Mouse (Mus musculus) CH12.LX (cell line): Measurements from ENCODE around the gene Pcgf3. TPM values are rescaled to one million over a fixed set of nuclear protein-coding genes. Genes with fewer than 3 reads are reported as not detected.

ENCODE experiments used
- DNase-seq: peaks from one replicate; pipeline ENCODE4 v3.0.0-alpha.2; 2013; ENCODE audit errors: extremely low read depth
- H3K27ac ChIP-seq: 2 replicates; pipeline ENCODE4 v1.5.1; 2012; ENCODE audit warnings: low read depth, mild to moderate bottlenecking, control low read depth, moderate library complexity; ENCODE audit not compliant: insufficient read depth
- H3K27me3 ChIP-seq: replicated peaks from 2 replicates; pipeline ENCODE3; 2012; ENCODE audit warnings: inconsistent platforms
- H3K36me3 ChIP-seq, 2 experiments: replicated peaks in 1 of 2; 2 replicates each; pipeline versions ENCODE3 to v1.6.1; 2012; ENCODE audit warnings: inconsistent platforms in 1 of 2, low read length in 1 of 2, mild to moderate bottlenecking in 1 of 2, mixed read lengths in 1 of 2, moderate library complexity in 1 of 2; ENCODE audit not compliant: control insufficient read depth in 1 of 2, insufficient read depth in 1 of 2
- H3K4me1 ChIP-seq, 2 experiments: 2 replicates each; pipeline ENCODE4 v1.6.1; 2012; ENCODE audit warnings: inconsistent platforms in 1 of 2, moderate library complexity in 1 of 2; ENCODE audit not compliant: insufficient read depth in 2 of 2, control insufficient read depth in 1 of 2
- H3K4me2 ChIP-seq: 2 replicates; pipeline ENCODE4 v1.6.1; 2012; ENCODE audit warnings: low read depth, mild to moderate bottlenecking, control low read depth; ENCODE audit not compliant: poor library complexity, insufficient read depth, severe bottlenecking
- H3K4me3 ChIP-seq, 3 experiments: fragments of 150-350 bp in 1 of 3; sonication (generic) in 1 of 3; replicated peaks in 1 of 3; 2 replicates each; pipeline versions ENCODE3 to v1.5.1; 2011 to 2012; ENCODE audit warnings: low read depth in 2 of 3, low read length in 2 of 3, mild to moderate bottlenecking in 2 of 3, moderate library complexity in 2 of 3, control low read depth in 1 of 3, improper control_type of control experiment in 1 of 3, inconsistent platforms in 1 of 3, mixed read lengths in 1 of 3; ENCODE audit not compliant: poor library complexity in 1 of 3
- H3K79me2 ChIP-seq: replicated peaks from 2 replicates; pipeline ENCODE4 v1.6.1; 2012; ENCODE audit warnings: mild to moderate bottlenecking, moderate library complexity; ENCODE audit not compliant: control insufficient read depth, poor library complexity, insufficient read depth, severe bottlenecking; ENCODE audit errors: extremely low read depth
- H3K9ac ChIP-seq: 2 replicates; pipeline ENCODE4 v1.6.1; 2012; ENCODE audit warnings: low read depth, mild to moderate bottlenecking, control low read depth, moderate library complexity; ENCODE audit not compliant: insufficient read depth
- H3K9me3 ChIP-seq: replicated peaks from 2 replicates; pipeline ENCODE3; 2012; ENCODE audit warnings: low read length, inconsistent platforms, mixed read lengths
- CTCF ChIP-seq, 2 experiments: IDR thresholded peaks in 1 of 2; conservative IDR thresholded peaks in 1 of 2; 2 replicates each; pipeline ENCODE4 v1.5.1; 2011 to 2012; ENCODE audit warnings: low read depth in 2 of 2, low read length in 2 of 2, improper control_type of control experiment in 1 of 2, inconsistent platforms in 1 of 2, mild to moderate bottlenecking in 1 of 2, moderate library complexity in 1 of 2
- E2F4 ChIP-seq: IDR thresholded peaks from 2 replicates; pipeline ENCODE4 v1.6.1; 2011; ENCODE audit warnings: low read depth, low read length, improper control_type of control experiment; ENCODE audit not compliant: insufficient replicate concordance
- EP300 ChIP-seq: IDR thresholded peaks from 2 replicates; pipeline ENCODE4 v1.6.1; 2011; ENCODE audit warnings: low read length, improper control_type of control experiment
- HCFC1 ChIP-seq: IDR thresholded peaks from 2 replicates; pipeline ENCODE4 v1.6.1; 2012; ENCODE audit warnings: low read depth, mild to moderate bottlenecking, inconsistent platforms, low read length, improper control_type of control experiment
- IRF4 ChIP-seq: IDR thresholded peaks from 2 replicates; pipeline ENCODE4 v1.6.1; 2014; ENCODE audit warnings: low read depth, mild to moderate bottlenecking, inconsistent platforms, low read length, improper control_type of control experiment
- MAFK ChIP-seq: IDR thresholded peaks from 2 replicates; pipeline ENCODE4 v1.6.1; 2011; ENCODE audit warnings: low read length, improper control_type of control experiment; ENCODE audit not compliant: insufficient replicate concordance
- MAX ChIP-seq: IDR thresholded peaks from 2 replicates; pipeline ENCODE4 v1.6.1; 2011; ENCODE audit warnings: low read length, improper control_type of control experiment
- MAZ ChIP-seq: IDR thresholded peaks from 2 replicates; pipeline ENCODE4 v1.6.1; 2012; ENCODE audit warnings: low read depth, mild to moderate bottlenecking, inconsistent platforms, low read length, improper control_type of control experiment, moderate library complexity
- MEF2A ChIP-seq: IDR thresholded peaks from 2 replicates; pipeline ENCODE4 v1.6.1; 2014; ENCODE audit warnings: low read depth, mild to moderate bottlenecking, inconsistent platforms, low read length, improper control_type of control experiment, borderline replicate concordance
- MXI1 ChIP-seq: IDR thresholded peaks from 2 replicates; pipeline ENCODE4 v1.6.1; 2011; ENCODE audit warnings: mild to moderate bottlenecking, low read depth, low read length, improper control_type of control experiment
- NELFE ChIP-seq: IDR thresholded peaks from 2 replicates; pipeline ENCODE4 v1.6.1; 2011; ENCODE audit warnings: low read depth, low read length, improper control_type of control experiment
- RAD21 ChIP-seq: IDR thresholded peaks from 2 replicates; pipeline ENCODE4 v1.6.1; 2011; ENCODE audit warnings: low read depth, mild to moderate bottlenecking, low read length, improper control_type of control experiment, moderate library complexity
- RCOR1 ChIP-seq: conservative IDR thresholded peaks from 2 replicates; pipeline ENCODE4 v1.6.1; 2012; ENCODE audit warnings: low read depth, mild to moderate bottlenecking, inconsistent platforms, low read length, improper control_type of control experiment
- SIN3A ChIP-seq: IDR thresholded peaks from 2 replicates; pipeline ENCODE4 v1.6.1; 2012; ENCODE audit warnings: low read length, improper control_type of control experiment, inconsistent platforms
- TBP ChIP-seq: conservative IDR thresholded peaks from 2 replicates; pipeline ENCODE4 v1.6.1; 2011; ENCODE audit warnings: low read depth, low read length, improper control_type of control experiment
- UBTF ChIP-seq: IDR thresholded peaks from 2 replicates; pipeline ENCODE4 v1.6.1; 2012; ENCODE audit warnings: low read depth, mild to moderate bottlenecking, inconsistent platforms, low read length, improper control_type of control experiment, moderate library complexity
- USF1 ChIP-seq: IDR thresholded peaks from 2 replicates; pipeline ENCODE4 v1.6.1; 2014; ENCODE audit warnings: low read depth, mild to moderate bottlenecking, inconsistent platforms, low read length, improper control_type of control experiment
- USF2 ChIP-seq: conservative IDR thresholded peaks from 2 replicates; pipeline ENCODE4 v1.6.1; 2011; ENCODE audit warnings: low read depth, low read length, improper control_type of control experiment
- ZC3H11A ChIP-seq: IDR thresholded peaks from 2 replicates; pipeline ENCODE4 v1.6.1; 2012; ENCODE audit warnings: low read depth, mild to moderate bottlenecking, inconsistent platforms, low read length, improper control_type of control experiment
- ZMIZ1 ChIP-seq: IDR thresholded peaks from 2 replicates; pipeline ENCODE4 v1.6.1; 2012; ENCODE audit warnings: low read depth, mild to moderate bottlenecking, inconsistent platforms, low read length, improper control_type of control experiment
- ZNF384 ChIP-seq: IDR thresholded peaks from 2 replicates; pipeline ENCODE4 v1.6.1; 2012; ENCODE audit warnings: low read depth, low read length, improper control_type of control experiment, inconsistent platforms
- dilution Hi-C: fragments of 300-500 bp; cut with MboI; formaldehyde crosslinking; loops from 2 replicates; pipeline ENCODE4 v1.14.3; 2020; ENCODE audit warnings: low sequenced_read_pairs; ENCODE audit not compliant: extremely low pct_unique_long_range_greater_than_20kb, extremely low pct_ligation_motif_present
- in situ Hi-C: fragments of 300-500 bp; cut with MboI; formaldehyde crosslinking; loops from 3 replicates; pipeline ENCODE4 v1.14.3; 2019; ENCODE audit warnings: low sequenced_read_pairs, low pct_ligation_motif_present, low pct_unique_long_range_greater_than_20kb, mixed read lengths
- polyA plus RNA-seq: library from polyadenylated mRNA; unstranded; fragments of >175 nt; gene quantifications from 2 replicates; pipeline ENCODE4 v1.2.1, GENCODE M21; 2012; ENCODE audit warnings: low read depth; ENCODE audit not compliant: insufficient read length
- total RNA-seq, 2 experiments: library from RNA; depleted of rRNA; stranded (reverse); fragments of 300-350 nt in 1 of 2; fragments of >200 nt in 1 of 2; gene quantifications; 2 replicates each; pipeline ENCODE4 v1.2.3; 2012 to 2014

Pcgf3 gene
- total and polyA plus RNA-seq, 3 experiments: 5.5 to 18.8 (median 6.0) TPM

- no peak overlapping the region for H3K4me3 ChIP-seq
- no peak for TF ChIP-seq E2F4
- TF ChIP-seq ZC3H11A: no peak
- no peak for TF ChIP-seq CTCF (conservative IDR thresholded peaks at IDR 0.05 in 1 of 2, IDR thresholded peaks at IDR 0.05 in 1 of 2; ENCODE audit: low read depth in 2 of 2, low read length in 2 of 2)
- no peak for TF ChIP-seq ZNF384
- no peak for TF ChIP-seq MEF2A
- no peak for TF ChIP-seq SIN3A
- TF ChIP-seq ZMIZ1: no peak
- TF ChIP-seq UBTF: no peak
- TF ChIP-seq RCOR1: no peak
- no peak for TF ChIP-seq IRF4
- TF ChIP-seq RAD21: no peak
- no peak for TF ChIP-seq MXI1
- TF ChIP-seq MAZ: no peak
- no peak for TF ChIP-seq USF2
- TF ChIP-seq HCFC1: no peak
- TF ChIP-seq TBP: no peak
- TF ChIP-seq EP300: no peak
- TF ChIP-seq MAX: no peak
- TF ChIP-seq NELFE: no peak
- TF ChIP-seq MAFK: no peak
- TF ChIP-seq, all 38 proteins: peak for 0
- no peaks in the 10 kb centered on the region for H3K9me3 ChIP-seq
- H3K36me3 ChIP-seq: peaks cover 45 to 78% of the 10 kb centered on the region in 2 experiments
- no peak for DNase-seq
- no peaks in the 10 kb centered on the region for H3K79me2 ChIP-seq
- no peak overlapping the region for H3K4me2 ChIP-seq
- no peak overlapping the region for H3K27ac ChIP-seq
- no peak overlapping the region for H3K9ac ChIP-seq
- no peaks in the 10 kb centered on the region for H3K4me1 ChIP-seq
- dilution Hi-C loops: no loop called here
- in situ Hi-C loops: no loop called here
- H3K27me3 ChIP-seq: no peaks in the 10 kb centered on the region
These were observed 14.9 kb downstream of the Pcgf3 start for GRCm38 (mm10) chr5:108475977-108476376.

GRCm38 (mm10) chr5:108483006-108483405 lies 22.0 kb downstream of the Pcgf3 start:
- H3K4me3 ChIP-seq: no peak overlapping the region
- no peak for DNase-seq
- no peaks in the 10 kb centered on the region for H3K79me2 ChIP-seq
- no peaks in the 10 kb centered on the region for H3K27me3 ChIP-seq
- peaks cover 0 to 6% of the 10 kb centered on the region in 2 experiments; a peak in 2 of 4 replicates for H3K4me1 ChIP-seq
- dilution Hi-C loops (no loop called here), in situ Hi-C loops (no loop called here)
- no peak overlapping the region for H3K9ac ChIP-seq
- peaks cover 22 to 65% of the 10 kb centered on the region in 2 experiments for H3K36me3 ChIP-seq
- H3K4me2 ChIP-seq: no peak overlapping the region
- no peak overlapping the region for H3K27ac ChIP-seq
- TF ChIP-seq CTCF (conservative IDR thresholded peaks at IDR 0.05 in 1 of 2, IDR thresholded peaks at IDR 0.05 in 1 of 2; ENCODE audit: low read depth in 2 of 2, low read length in 2 of 2): no peak
- TF ChIP-seq USF1: no peak
- TF ChIP-seq MXI1: no peak
- no peaks in the 10 kb centered on the region for H3K9me3 ChIP-seq
